Mouse (Mus musculus) T-cell, adult 2 months (primary cell): ENCODE data around the gene Dydc1.
"Not testable (repeated sequence)": the region's sequence is repeated elsewhere in the genome, so short reads cannot be mapped to it uniquely, and the experiment has no call there.

Source experiments
- DNase-seq: peaks from one replicate; pipeline ENCODE4 v3.0.0; 2022; ENCODE audit warnings: low spot score

Gene Dydc1

DNA sequence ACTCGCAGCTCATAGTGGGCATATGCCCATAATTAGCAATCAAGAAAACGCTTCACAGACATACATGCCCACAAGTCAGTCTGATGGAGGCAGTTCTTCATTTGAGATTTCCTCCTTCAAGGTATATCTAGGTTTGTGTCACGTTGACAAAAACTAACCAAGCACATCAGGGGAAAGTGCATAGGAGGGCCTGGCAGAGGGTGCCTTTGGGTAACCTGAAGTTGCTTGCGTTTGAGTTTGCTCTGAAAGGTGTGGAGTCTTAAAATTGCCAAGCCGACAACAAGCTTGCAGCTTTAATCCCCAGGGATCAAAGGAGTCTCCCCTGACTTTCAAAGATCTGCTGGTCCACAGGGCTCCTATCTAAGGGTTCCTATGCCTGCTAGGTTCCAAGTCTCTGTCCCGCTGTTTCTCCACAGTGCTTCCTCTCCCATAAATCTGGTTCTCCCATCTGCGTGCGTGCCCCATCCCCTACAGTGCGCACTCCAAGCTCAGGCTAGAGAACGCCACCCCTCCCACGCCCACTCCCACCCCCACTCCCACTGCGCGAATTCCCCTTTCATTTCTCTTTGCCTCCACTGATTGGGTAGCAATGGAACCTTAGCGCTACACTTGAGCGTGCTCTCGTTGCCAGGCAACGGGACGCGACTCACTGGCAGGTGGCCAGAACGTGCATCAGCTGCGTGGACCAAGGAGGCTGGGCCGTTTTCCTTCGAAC lies at the start of gene Dydc1:
Dydc1 (plus strand) TSS at position 683 of the 715 bp plus-strand sequence.
- peak; percentile 23 for DNase-seq

DNA sequence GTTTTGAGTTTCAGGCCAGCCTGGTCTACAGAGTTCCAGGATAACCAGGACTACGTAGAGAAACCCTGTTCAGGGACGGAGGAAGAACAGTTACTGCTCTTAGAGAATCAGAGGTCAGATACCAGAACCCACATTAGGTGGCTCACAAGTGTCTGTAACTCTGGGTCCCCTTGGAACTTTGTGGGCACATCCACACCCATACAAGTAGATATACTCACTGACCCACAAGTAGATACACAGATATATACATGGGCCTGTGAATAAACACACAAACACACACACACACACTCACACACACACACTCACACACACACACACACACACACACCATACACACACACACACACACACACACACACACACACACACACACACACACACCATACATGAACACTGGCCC lies 47.6 kb upstream of the Dydc1 start:
- no peak for DNase-seq

DNA sequence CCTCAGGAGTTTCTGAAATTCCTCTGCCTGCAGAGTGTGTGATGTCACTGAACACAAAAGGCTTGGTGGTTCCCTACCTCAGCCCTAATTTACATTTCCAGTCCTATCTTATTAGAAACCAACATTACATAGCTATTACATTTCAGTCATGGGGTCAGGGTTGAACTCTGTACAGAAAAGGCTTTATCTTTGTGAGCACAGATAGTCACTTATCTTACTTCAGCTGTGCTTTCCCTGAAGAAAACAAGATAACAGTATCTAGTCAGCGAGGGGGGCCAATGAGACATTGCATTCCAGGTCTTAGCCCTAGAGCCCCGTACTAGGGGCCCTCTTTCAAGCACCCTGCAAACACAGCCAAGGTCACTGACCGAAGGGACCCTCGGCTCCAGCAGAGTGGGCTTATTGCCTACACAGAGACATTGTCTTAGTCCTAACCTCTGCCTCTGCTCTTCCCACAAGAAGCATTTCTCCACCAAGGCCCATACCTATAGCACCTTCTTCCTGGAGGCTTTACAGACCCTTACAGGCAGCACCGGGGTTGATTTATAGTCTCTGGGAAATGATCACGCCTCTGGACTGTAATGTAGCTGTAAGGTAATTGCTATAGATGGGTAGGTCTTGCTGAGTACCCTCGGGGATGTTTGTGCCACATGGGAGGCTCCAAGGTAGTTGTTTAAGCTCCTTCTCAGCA lies 47.0 kb upstream of the Dydc1 start:
- no peak for DNase-seq

DNA sequence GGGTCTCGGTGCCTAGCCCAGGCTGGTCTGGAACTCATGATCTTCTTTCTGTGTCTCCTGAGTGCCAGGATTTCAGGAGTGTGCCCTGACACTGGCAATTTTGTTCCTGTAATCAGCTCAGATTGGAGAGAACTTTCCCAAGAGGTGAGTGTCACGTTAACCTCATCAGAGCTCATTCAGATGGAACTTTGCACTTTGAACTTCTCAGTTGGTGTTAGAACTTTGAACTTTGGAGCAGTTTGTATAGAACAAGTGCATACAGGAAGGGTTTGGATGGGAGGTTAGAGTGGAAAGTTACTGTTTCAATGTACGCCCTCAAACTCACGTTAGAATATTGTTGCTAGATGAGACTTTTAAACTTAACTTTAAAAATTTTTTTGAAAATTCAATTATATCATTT lies 43.4 kb upstream of the Dydc1 start:
- no peak for DNase-seq

DNA sequence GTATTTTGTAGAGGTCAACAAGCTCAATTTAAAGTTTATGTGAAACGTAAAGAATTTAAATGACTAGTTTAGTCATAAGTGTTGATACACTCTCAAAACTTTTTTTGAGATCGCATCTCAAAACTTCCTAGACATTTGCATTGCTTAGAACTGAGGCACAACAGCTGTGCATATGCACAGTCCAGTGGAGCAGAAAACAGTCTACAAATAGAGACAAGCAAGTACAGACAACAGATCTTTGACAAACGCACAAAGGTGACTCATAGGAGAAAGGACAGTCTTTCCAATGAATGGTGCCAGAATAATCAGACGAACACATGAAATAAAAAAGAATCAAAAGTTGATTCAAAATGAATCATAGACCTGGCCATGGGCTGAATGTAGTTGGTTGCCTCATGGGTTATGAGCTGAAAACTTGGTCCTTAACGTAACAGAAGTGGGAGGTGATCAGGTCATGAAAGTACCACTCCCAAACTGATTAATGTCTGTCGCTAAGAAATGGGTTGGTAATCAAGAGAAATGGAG lies 41.7 kb upstream of the Dydc1 start:
- DNase-seq = no peak

DNA sequence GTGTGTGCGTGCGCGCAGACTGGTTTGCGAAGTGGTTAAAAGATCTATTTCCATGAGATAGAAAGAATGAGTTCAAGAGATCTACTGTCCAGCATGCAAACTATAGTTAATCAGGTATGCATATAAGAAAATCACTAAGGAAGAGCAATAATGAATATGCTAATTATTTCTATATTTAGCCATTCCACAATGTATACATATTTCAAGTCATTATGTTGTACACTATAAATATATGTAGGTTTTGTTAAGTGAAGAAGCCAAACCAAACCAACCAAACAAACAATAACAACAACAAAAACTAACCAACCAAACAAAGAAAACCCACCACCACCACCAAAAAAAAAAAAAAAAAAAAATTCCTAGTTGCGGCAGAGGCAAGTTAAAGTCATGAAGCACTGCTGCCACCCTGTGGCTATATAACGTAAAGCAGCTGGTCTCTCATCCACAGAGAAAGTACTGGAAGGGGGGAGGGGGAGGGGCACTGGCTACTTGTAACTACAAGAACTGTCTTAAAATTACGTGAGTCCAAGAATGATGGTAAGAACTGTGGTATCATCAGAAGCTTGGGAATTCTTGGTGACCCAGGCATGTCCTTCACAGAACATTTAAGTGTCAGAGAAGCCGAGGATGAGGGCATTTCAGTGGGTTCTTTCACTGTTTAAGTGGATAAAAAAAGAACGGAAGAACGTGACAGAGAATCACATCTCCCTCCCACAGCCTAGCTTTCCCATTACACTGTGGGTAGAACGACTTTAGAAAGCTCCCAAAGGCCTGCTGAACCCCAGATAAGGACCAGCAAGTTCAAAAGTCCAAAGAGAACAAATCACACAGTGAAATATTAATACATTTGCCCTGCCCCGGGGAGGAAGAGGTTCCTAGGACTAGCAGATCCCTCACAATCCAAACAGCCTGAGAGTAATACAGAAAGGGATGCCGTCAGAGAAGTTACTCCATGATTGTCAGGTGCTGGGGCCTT lies 39.3 kb upstream of the Dydc1 start:
- DNase-seq = peak; percentile 65

GRCm38 (mm10) chr14:41035146-41035798 lies 37.4 kb upstream of the Dydc1 start:
- peak; percentile 41 for DNase-seq

DNA sequence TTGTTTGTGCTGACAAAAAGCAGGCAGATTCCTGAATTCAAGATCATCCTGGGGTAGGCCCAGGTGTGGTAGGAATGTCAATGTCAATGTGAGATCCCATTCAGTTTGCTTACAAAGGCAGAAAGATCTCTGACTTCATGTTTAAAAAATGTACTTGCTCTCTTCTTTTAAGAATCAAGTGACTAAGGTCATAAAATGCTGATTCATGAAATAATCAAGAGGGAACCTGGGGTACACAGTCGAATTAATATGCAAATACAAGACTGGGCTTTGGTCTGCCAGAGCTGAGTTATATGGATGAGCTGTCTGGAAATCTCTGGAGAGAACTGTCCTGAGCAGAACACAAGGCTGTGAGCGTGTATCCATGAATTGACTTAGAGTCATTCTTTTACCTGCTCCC lies 25.3 kb upstream of the Dydc1 start:
- no peak for DNase-seq

GRCm38 (mm10) chr14:41050471-41050870 lies 22.2 kb upstream of the Dydc1 start:
- DNase-seq = peak; percentile 53

DNA sequence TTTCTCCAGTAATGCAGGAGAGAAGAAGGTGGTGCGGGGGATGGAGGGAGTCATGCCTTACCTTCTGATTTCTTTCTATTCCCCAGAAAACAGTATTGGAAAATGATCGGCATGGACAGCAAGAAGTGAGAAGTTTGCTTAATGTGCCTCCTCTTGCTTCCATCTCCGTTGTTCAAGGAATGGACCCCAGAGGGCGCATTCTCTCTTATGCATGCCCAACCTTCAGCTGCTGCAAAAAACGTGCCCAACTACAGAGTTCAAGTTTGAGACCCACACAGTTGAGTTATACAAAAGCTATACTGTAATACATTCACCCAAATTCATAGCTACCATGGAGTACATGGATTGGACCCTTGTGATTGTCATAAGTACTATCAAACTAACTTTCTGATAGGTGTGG lies 20.2 kb upstream of the Dydc1 start:
- no peak for DNase-seq

DNA sequence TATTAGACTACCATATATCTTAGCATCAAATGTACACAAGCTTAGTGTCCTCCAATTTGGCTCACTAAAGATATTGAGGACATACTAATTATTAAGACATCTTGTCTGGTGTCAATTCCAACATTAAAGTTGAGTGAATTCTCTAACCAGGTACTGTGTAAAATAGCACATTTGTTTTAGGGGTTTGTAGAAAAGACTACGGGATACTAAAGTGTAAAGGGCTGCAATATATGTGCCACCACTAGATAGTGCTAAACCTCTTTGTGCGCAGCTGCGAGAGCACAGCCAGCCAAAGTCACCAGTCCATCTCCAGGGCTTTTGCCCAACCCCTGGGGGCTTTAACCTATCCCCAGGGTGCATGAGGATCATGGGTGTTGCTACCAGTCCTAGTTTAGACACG lies 19.5 kb upstream of the Dydc1 start:
- DNase-seq = not testable (repeated sequence)

DNA sequence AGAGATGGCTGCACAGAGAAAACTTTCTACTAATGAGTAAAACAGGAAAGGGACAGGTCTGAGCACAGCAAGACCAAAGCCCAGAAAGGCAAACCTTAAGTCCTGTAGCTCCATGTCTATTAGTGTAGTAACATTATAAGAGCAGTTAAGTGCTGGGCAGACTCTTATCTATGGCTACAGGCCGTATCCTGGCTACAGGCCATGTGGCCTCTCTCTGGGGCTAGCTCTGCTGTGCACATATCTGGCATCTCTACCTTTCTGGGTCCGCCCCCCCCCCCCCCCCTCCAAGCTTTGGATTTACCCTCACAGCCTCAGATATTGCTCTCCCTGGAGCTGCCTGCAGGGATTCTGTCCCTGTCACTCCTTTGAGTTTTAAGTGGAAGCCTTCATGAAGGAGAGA lies 7.5 kb upstream of the Dydc1 start:
- no peak for DNase-seq

- no peak for DNase-seq
Observed at GRCm38 (mm10) chr14:41066416-41066815, 6.3 kb upstream of the Dydc1 start.

GRCm38 (mm10) chr14:41069108-41069507 lies 3.6 kb upstream of the Dydc1 start, which contains the start of gene Dydc2:
TSS of gene Dydc2 (minus strand) at chr14:41069208.
- DNase-seq = no peak

GRCm38 (mm10) chr14:41070343-41070742 lies 2.4 kb upstream of the Dydc1 start:
- DNase-seq = no peak

DNA sequence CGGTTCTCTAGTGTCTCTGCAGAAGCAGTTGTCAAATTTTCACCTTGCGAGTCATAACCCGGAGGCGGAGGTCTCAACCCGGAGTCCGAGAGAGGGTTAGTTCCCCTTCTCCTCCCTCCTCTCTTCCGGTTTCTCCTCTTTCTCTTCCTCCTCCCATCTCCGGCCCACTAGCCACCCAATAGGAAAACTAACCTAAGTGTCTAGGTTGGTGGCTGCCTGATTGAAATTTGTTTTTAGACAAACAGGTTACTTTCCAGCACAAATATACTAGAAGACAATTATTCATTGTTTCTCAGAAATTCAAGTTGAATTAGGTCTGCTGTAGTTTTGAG lies 199 bp downstream of the Dydc1 start:
- no peak for DNase-seq

- no peak for DNase-seq
Observed at GRCm38 (mm10) chr14:41082408-41082807, 9.7 kb downstream of the Dydc1 start.

GRCm38 (mm10) chr14:41087509-41087908 lies 14.8 kb downstream of the Dydc1 start:
- peak; percentile 14 for DNase-seq

- peak; percentile 2 for DNase-seq
Observed at GRCm38 (mm10) chr14:41090777-41091176, 18.1 kb downstream of the Dydc1 start.

GRCm38 (mm10) chr14:41094114-41094513 lies 21.4 kb downstream of the Dydc1 start:
- DNase-seq = no peak

DNA sequence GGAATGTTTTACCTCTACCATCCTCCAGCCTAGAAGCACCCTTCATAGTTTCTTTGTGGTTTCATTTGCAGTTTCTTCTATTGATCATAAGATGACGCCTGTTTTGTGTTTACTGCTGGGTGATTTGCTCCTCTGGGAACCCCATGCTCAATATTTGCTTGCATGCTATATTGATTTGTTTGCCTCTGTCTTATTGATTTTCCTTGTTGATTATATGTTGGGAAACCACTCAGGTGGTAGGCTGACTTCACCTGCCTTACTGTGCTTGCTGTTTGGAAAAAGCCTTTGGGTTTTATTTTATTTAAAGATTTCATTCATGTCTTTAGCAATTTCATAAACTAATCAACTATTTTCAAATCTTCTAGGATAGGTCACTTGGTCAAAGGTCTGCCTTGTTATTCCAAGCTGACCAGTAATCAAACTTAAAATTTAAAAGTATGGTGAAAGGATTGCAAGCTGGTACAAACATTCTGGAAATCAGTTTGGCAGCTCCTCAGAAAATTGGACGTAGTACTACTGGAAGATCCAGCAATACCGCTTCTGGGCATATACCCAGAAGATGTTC lies 23.7 kb downstream of the Dydc1 start:
- no peak for DNase-seq
